Mouse (Mus musculus): ENCODE results near the gene Sgf29. TPM values are rescaled to one million over a fixed set of nuclear protein-coding genes. Genes with fewer than 3 reads are reported as not detected.

Sgf29 gene
- polyA plus RNA-seq, 1 experiment from 2014 or later: 49.5 TPM

DNA sequence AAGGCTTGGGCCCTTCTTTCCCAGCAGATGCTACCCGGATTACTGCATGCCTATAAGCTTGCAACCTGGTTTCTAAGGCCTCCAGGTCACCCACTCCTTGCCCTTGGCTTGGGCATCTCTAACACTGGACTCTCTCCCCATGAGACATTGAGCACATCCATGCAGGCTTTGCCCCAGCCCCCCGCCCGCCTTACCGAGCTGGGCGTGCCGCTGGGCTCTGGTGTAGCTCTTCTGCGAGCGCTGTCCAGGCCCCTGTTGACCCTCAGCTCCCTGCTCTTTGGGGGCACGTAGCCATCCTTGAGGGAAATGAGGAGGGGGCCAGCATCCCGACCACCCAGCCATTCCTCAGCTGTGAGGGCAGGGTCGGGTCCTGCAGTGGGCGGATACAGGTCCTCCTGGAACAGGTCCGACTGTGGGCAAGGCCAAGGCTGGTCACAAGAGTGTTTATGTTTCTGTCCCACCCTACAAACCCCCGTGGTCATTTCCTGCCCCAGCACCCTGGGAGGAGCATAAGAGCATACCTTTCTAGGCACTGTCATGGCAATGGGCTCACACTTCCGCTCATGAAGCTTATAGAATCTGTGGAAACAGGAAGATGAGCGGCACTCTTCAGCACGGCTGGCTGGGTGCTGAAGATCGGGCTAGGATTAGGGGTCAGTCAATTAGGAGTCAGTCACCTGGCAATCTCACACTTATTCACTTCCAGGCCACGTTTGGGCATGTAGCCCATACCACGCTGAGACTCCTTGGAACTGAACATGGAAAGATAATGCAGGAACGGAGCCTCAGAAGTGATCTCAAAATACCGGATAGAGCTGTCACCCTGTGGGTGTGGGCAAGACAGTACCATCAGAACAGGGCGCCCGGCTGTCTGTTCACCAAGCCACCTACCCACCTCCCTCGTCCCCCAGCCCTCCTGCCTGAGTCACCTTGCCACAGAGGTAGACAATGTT, 51.2 kb downstream of the Sgf29 start:
- no peaks in the 10 kb centered on the region for H3K36me3 ChIP-seq (ENCODE audit: insufficient read depth, low read length)
- H3K27me3 ChIP-seq (replicated peaks; ENCODE audit: insufficient read depth, low read length): 0 out of 2 replicates have a peak, but pooled peaks cover 12% of the 10 kb centered on the region
- no peak overlapping the region for H3K27ac ChIP-seq (ENCODE audit: low read length)
- no peak for ATAC-seq
- H3K9me3 ChIP-seq (ENCODE audit: low read length): no peaks in the 10 kb centered on the region
- no peak overlapping the region for H3K4me3 ChIP-seq (ENCODE audit: low read depth, low read length)
- no peak overlapping the region for H3K9ac ChIP-seq (replicated peaks; ENCODE audit: low read depth)
- H3K4me1 ChIP-seq (ENCODE audit: insufficient read depth, low read depth, low read length): peaks cover 13% of the 10 kb centered on the region
- TF ChIP-seq CTCF (IDR thresholded peaks at IDR 0.05): no peak
- no peak for TF ChIP-seq EP300 (IDR thresholded peaks at IDR 0.05)
- H3K4me2 ChIP-seq (replicated peaks; ENCODE audit: low read depth, low read length): no peak overlapping the region
- 79% methylated on average over 25 of the region's 25 CpGs for WGBS
- DNase-seq (ENCODE audit: low spot score): no peak

DNA sequence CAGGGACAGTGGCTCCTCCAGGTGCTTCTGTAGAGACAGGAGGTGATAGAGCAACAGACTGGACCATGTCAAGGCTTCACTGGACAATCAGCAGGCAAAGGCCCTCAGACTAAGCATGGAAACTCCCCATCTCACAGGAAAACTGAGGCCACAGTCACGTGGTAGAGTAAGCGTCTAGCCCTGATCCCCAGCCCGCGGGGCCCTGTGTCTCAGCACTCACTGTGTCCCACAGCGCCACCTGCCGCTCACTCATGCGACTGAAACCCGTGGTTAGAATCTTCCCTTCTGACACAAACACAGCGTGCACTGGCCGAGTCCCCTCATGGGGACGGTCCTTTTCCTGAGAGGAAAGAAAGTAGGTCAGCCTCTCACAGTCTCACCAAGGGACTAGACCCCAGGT, 52.0 kb downstream of the Sgf29 start:
- peak overlapping the region; percentile 29 for H3K4me2 ChIP-seq (replicated peaks; ENCODE audit: low read depth, low read length)
- ATAC-seq (peak; percentile 73), DNase-seq (ENCODE audit: low spot score) (peak; percentile 91)
- H3K27me3 ChIP-seq (replicated peaks; ENCODE audit: insufficient read depth, low read length): 0 out of 2 replicates have a peak, but pooled peaks cover 12% of the 10 kb centered on the region
- H3K9me3 ChIP-seq (ENCODE audit: low read length): no peaks in the 10 kb centered on the region
- TF ChIP-seq EP300 (IDR thresholded peaks at IDR 0.05): no peak
- peak; percentile 95 for TF ChIP-seq CTCF (IDR thresholded peaks at IDR 0.05)
- H3K27ac ChIP-seq (ENCODE audit: low read length): no peak overlapping the region
- no peaks in the 10 kb centered on the region for H3K36me3 ChIP-seq (ENCODE audit: insufficient read depth, low read length)
- H3K9ac ChIP-seq (replicated peaks; ENCODE audit: low read depth): no peak overlapping the region
- H3K4me1 ChIP-seq (ENCODE audit: insufficient read depth, low read depth, low read length): peaks cover 13% of the 10 kb centered on the region
- 3% methylated on average over 11 of the region's 11 CpGs for WGBS
- no peak overlapping the region for H3K4me3 ChIP-seq (ENCODE audit: low read depth, low read length)

DNA sequence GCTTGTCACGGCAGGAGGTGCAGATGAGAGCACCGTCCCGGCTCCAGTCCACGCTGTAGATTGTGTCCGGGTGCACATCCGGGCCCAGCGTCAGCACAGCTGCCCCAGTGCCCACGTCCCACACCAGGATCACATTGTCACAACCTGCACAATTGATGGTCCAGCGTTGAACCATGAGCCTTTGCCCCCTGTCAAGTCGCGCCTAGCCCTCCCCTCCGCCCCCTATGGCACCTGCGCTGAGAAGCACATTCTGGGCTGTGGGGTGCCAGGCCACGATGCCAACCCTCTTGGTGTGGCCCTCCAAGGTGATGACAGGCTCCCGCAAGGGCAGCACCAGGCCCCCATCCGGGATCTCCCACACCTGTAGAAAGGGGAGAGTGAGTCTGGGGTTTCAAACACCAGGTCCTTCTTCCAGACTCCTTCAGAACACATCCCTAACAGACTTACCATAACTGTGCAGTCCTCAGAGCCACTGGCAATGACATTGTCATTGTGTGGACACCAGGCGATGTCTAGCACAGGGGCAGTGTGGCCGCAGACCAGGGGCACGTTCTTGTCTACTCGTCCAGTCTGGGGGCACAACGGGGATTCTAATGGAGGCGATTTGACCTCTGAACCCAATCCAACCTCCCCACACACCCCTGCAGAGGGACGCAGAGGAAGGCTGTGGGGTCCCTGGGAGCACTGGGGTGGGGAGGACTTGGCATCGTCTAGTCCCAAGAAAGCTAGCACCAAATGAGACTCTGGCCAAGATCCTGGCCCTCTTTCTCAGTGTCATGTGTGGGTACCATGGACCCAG, 52.6 kb downstream of the Sgf29 start:
- Histone ChIP-seq H3K9me3 (ENCODE audit: low read length) (no peaks in the 10 kb centered on the region), H3K4me3 (ENCODE audit: low read depth, low read length) (no peak overlapping the region), H3K4me1 (ENCODE audit: insufficient read depth, low read depth, low read length) (peaks cover 6% of the 10 kb centered on the region), H3K36me3 (ENCODE audit: insufficient read depth, low read length) (no peaks in the 10 kb centered on the region), H3K4me2 (replicated peaks; ENCODE audit: low read depth, low read length) (peak overlapping the region; percentile 29), H3K9ac (replicated peaks; ENCODE audit: low read depth) (no peak overlapping the region), H3K27ac (ENCODE audit: low read length) (no peak overlapping the region), H3K27me3 (replicated peaks; ENCODE audit: insufficient read depth, low read length) (0 out of 2 replicates have a peak, but pooled peaks cover 12% of the 10 kb centered on the region)
- no peak for TF ChIP-seq EP300 (IDR thresholded peaks at IDR 0.05)
- TF ChIP-seq CTCF (IDR thresholded peaks at IDR 0.05): no peak
- ATAC-seq (no peak), DNase-seq (ENCODE audit: low spot score) (no peak)
- WGBS: 52% methylated on average over 24 of the region's 24 CpGs

GRCm38 (mm10) chr7:126702358-126702757, 53.2 kb downstream of the Sgf29 start:
- no peak overlapping the region for H3K4me3 ChIP-seq (ENCODE audit: low read depth, low read length)
- H3K9me3 ChIP-seq (ENCODE audit: low read length): no peaks in the 10 kb centered on the region
- H3K4me1 ChIP-seq (ENCODE audit: insufficient read depth, low read depth, low read length): peaks cover 4% of the 10 kb centered on the region
- H3K36me3 ChIP-seq (ENCODE audit: insufficient read depth, low read length): no peaks in the 10 kb centered on the region
- TF ChIP-seq CTCF (IDR thresholded peaks at IDR 0.05) (no peak), EP300 (IDR thresholded peaks at IDR 0.05) (no peak)
- no peak overlapping the region for H3K27ac ChIP-seq (ENCODE audit: low read length)
- H3K4me2 ChIP-seq (replicated peaks; ENCODE audit: low read depth, low read length): no peak overlapping the region
- DNase-seq (ENCODE audit: low spot score) (peak; percentile 40), ATAC-seq (no peak)
- H3K9ac ChIP-seq (replicated peaks; ENCODE audit: low read depth): no peak overlapping the region
- WGBS: 58% methylated on average over 6 of the region's 6 CpGs
- 0 out of 2 replicates have a peak, but pooled peaks cover 12% of the 10 kb centered on the region for H3K27me3 ChIP-seq (replicated peaks; ENCODE audit: insufficient read depth, low read length)

GRCm38 (mm10) chr7:126702861-126703756, 54.0 kb downstream of the Sgf29 start:
- 0 out of 2 replicates have a peak, but pooled peaks cover 12% of the 10 kb centered on the region for H3K27me3 ChIP-seq (replicated peaks; ENCODE audit: insufficient read depth, low read length)
- no peak overlapping the region for H3K27ac ChIP-seq (ENCODE audit: low read length)
- peak overlapping the region; percentile 8 for H3K4me3 ChIP-seq (ENCODE audit: low read depth, low read length)
- TF ChIP-seq CTCF (IDR thresholded peaks at IDR 0.05) (no peak), EP300 (IDR thresholded peaks at IDR 0.05) (no peak)
- no peaks in the 10 kb centered on the region for H3K9me3 ChIP-seq (ENCODE audit: low read length)
- H3K4me1 ChIP-seq (ENCODE audit: insufficient read depth, low read depth, low read length): peaks cover 4% of the 10 kb centered on the region
- no peak overlapping the region for H3K9ac ChIP-seq (replicated peaks; ENCODE audit: low read depth)
- no peak for DNase-seq (ENCODE audit: low spot score)
- no peaks in the 10 kb centered on the region for H3K36me3 ChIP-seq (ENCODE audit: insufficient read depth, low read length)
- WGBS: 64% methylated on average over 12 of the region's 12 CpGs
- no peak for ATAC-seq
- peak overlapping the region; percentile 19 for H3K4me2 ChIP-seq (replicated peaks; ENCODE audit: low read depth, low read length)
